Mouse (Mus musculus): Measurements from ENCODE around the gene Ppif. TPM values are rescaled to one million over a fixed set of nuclear protein-coding genes. Genes with fewer than 3 reads are reported as not detected.

Ppif gene
- total RNA-seq, 2 experiments from 2014 or later: 24.0 to 24.3 TPM

- intact Hi-C loops (cut with DNase I): loop anchor here (5.0 kb wide), 1 partner anchor 1200 kb away; no protein-coding TSS in a partner anchor
- Histone ChIP-seq H3K27ac (no peak overlapping the region), H3K4me3 (no peak overlapping the region)
- DNase-seq (ENCODE audit: extremely low spot score in 1 of 2, low spot score in 2 of 2): no peak
- peak; percentile 83 for TF ChIP-seq CTCF (IDR thresholded peaks at IDR 0.05)
These were observed 8.0 kb downstream of the Ppif start for GRCm38 (mm10) chr14:25701986-25702385.

GRCm38 (mm10) chr14:25707691-25708181 is 13.8 kb downstream of the Ppif start:
- TF ChIP-seq CTCF (IDR thresholded peaks at IDR 0.05): peak; percentile 77
- DNase-seq (ENCODE audit: extremely low spot score in 1 of 2, low spot score in 2 of 2): peak; percentile 47 to 57
- H3K27ac ChIP-seq: no peak overlapping the region

GRCm38 (mm10) chr14:25708451-25708850 is 14.5 kb downstream of the Ppif start:
- no peak overlapping the region for H3K27ac ChIP-seq
- no peak for DNase-seq (ENCODE audit: extremely low spot score in 1 of 2, low spot score in 2 of 2)
- H3K4me3 ChIP-seq: no peak overlapping the region
- TF ChIP-seq CTCF (IDR thresholded peaks at IDR 0.05): no peak
- intact Hi-C loops (cut with DNase I): no loop called here

More at GRCm38 (mm10) chr14:25707691-25708181, 13.8 kb downstream of the Ppif start:
- intact Hi-C loops (cut with DNase I): no loop called here
- H3K4me3 ChIP-seq: no peak overlapping the region

- Histone ChIP-seq H3K27ac (no peak overlapping the region), H3K4me3 (no peak overlapping the region)
- DNase-seq (ENCODE audit: extremely low spot score in 1 of 2, low spot score in 2 of 2): no peak
- intact Hi-C loops (cut with DNase I): no loop called here
- TF ChIP-seq CTCF (IDR thresholded peaks at IDR 0.05): no peak
These were observed 15.0 kb downstream of the Ppif start for GRCm38 (mm10) chr14:25708917-25709316.

GRCm38 (mm10) chr14:25710073-25710472 is 16.1 kb downstream of the Ppif start:
- Histone ChIP-seq H3K27ac (no peak overlapping the region), H3K4me3 (no peak overlapping the region)
- TF ChIP-seq CTCF (IDR thresholded peaks at IDR 0.05): no peak
- no peak for DNase-seq (ENCODE audit: extremely low spot score in 1 of 2, low spot score in 2 of 2)
- intact Hi-C loops (cut with DNase I): no loop called here

- intact Hi-C loops (cut with DNase I): no loop called here
- no peak for TF ChIP-seq CTCF (IDR thresholded peaks at IDR 0.05)
- H3K4me3 ChIP-seq: no peak overlapping the region
- no peak for DNase-seq (ENCODE audit: extremely low spot score in 1 of 2, low spot score in 2 of 2)
- H3K27ac ChIP-seq: no peak overlapping the region
These were observed 16.7 kb downstream of the Ppif start for GRCm38 (mm10) chr14:25710681-25711080.

- Histone ChIP-seq H3K27ac (no peak overlapping the region), H3K4me3 (no peak overlapping the region)
- TF ChIP-seq CTCF (IDR thresholded peaks at IDR 0.05): no peak
- DNase-seq (ENCODE audit: extremely low spot score in 1 of 2, low spot score in 2 of 2): no peak
- intact Hi-C loops (cut with DNase I): no loop called here
These were observed 17.2 kb downstream of the Ppif start for GRCm38 (mm10) chr14:25711177-25711576.

- Histone ChIP-seq H3K4me3 (no peak overlapping the region), H3K27ac (no peak overlapping the region)
- intact Hi-C loops (cut with DNase I): loop anchor here (2.0 kb wide), 1 partner anchor 89 kb away; no protein-coding TSS in a partner anchor
- TF ChIP-seq CTCF (IDR thresholded peaks at IDR 0.05): no peak
- DNase-seq (ENCODE audit: extremely low spot score in 1 of 2, low spot score in 2 of 2): no peak
These were observed 17.6 kb downstream of the Ppif start for GRCm38 (mm10) chr14:25711602-25712001.

GRCm38 (mm10) chr14:25713443-25713842 is 19.5 kb downstream of the Ppif start:
- DNase-seq (ENCODE audit: extremely low spot score in 1 of 2, low spot score in 2 of 2): no peak
- intact Hi-C loops (cut with DNase I): loop anchor here (2.0 kb wide), 1 partner anchor 87 kb away; no protein-coding TSS in a partner anchor
- H3K27ac ChIP-seq: no peak overlapping the region
- no peak overlapping the region for H3K4me3 ChIP-seq
- peak; percentile 64 for TF ChIP-seq CTCF (IDR thresholded peaks at IDR 0.05)

GRCm38 (mm10) chr14:25716528-25716927 is 22.6 kb downstream of the Ppif start:
- intact Hi-C loops (cut with DNase I): no loop called here
- H3K27ac ChIP-seq: no peak overlapping the region
- no peak overlapping the region for H3K4me3 ChIP-seq
- no peak for DNase-seq (ENCODE audit: extremely low spot score in 1 of 2, low spot score in 2 of 2)
- no peak for TF ChIP-seq CTCF (IDR thresholded peaks at IDR 0.05)

GRCm38 (mm10) chr14:25717718-25718117 is 23.8 kb downstream of the Ppif start:
- intact Hi-C loops (cut with DNase I): no loop called here
- TF ChIP-seq CTCF (IDR thresholded peaks at IDR 0.05): no peak
- Histone ChIP-seq H3K27ac (no peak overlapping the region), H3K4me3 (no peak overlapping the region)
- no peak for DNase-seq (ENCODE audit: extremely low spot score in 1 of 2, low spot score in 2 of 2)

GRCm38 (mm10) chr14:25718471-25718870 is 24.5 kb downstream of the Ppif start:
- Histone ChIP-seq H3K27ac (no peak overlapping the region), H3K4me3 (no peak overlapping the region)
- intact Hi-C loops (cut with DNase I): no loop called here
- DNase-seq (ENCODE audit: extremely low spot score in 1 of 2, low spot score in 2 of 2): no peak
- no peak for TF ChIP-seq CTCF (IDR thresholded peaks at IDR 0.05)

GRCm38 (mm10) chr14:25719371-25719770 is 25.4 kb downstream of the Ppif start:
- TF ChIP-seq CTCF (IDR thresholded peaks at IDR 0.05): no peak
- no peak for DNase-seq (ENCODE audit: extremely low spot score in 1 of 2, low spot score in 2 of 2)
- intact Hi-C loops (cut with DNase I): no loop called here
- H3K27ac ChIP-seq: no peak overlapping the region
- no peak overlapping the region for H3K4me3 ChIP-seq

Data from left cerebral cortex, adult 2 months (tissue).